Mouse (Mus musculus): Measurements from ENCODE around the gene Gpr137c.

GRCm38 (mm10) chr14:45275816-45276215, 56.3 kb downstream of the Gpr137c start:
- TF ChIP-seq CTCF (IDR thresholded peaks at IDR 0.05; ENCODE audit: extremely low read depth, insufficient read length, insufficient replicate concordance, low read depth, low read length) (no peak), POLR2A (IDR thresholded peaks at IDR 0.05; ENCODE audit: low read depth, low read length) (no peak)

Measured in small intestine, adult 2 months (tissue).